Mouse (Mus musculus) central nervous system, embryonic 11.5 days (tissue): ENCODE data around the gene Gm13178. TPM values are rescaled to one million over a fixed set of nuclear protein-coding genes. Genes with fewer than 3 reads are reported as not detected.

Source experiments
- polyA plus RNA-seq: library from polyadenylated mRNA; depleted of rRNA; stranded (reverse); fragments of >200 nt; gene quantifications from 2 replicates; pipeline ENCODE4 v1.2.3, GENCODE M21; 2012; rRNA removed

Gm13178 gene
- polyA plus RNA-seq: not detected in 2 replicates

DNA sequence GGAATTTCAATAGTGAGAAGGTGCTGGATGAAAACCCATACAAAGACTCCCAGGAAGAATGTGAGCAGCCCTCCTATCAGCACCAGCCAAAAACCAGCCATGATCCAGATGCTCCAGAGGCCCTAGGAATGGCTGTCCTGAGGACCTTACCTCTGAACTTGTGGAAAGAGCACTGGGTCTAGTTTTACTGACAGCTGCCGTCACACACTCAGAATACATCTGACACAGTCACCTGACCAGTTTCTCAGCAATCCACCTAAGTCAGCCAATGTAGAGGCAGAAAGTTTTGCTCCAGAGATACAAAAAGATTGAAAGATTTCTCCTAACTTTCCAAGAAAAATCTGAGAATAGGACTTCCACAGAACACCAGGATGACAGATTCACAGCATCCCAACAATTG is at the start of gene Gm13178:
TSS of gene Gm13178 (minus strand) at position 101 of the 400 bp plus-strand sequence.

DNA sequence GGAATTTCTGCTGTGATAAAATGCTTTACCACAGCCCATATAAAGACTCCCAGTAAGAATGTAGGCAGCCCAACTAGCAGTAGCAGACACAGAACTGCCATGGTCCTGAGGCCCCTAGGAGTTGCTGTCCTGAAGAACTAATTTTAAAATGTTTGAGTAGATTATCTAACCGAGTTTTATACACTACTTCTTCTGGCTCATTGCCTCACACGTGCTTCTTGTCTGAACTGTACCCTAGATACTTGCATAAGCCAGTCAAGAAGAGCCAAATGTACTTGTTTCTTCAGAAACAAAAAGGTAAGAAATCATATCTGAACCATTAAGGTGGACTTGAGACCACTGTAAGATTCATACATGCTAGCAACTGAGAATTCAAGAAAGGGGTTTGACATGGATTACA is 34.9 kb downstream of the Gm13178 start, which contains the start of gene Gm436:
TSS of gene Gm436 (minus strand) at position 101 of the 400 bp plus-strand sequence.

Other genes with a start within 250 kb of the Gm13178 start
- not detected in 2 replicates for gene 9430007A20Rik, start 201.6 kb downstream of the Gm13178 start, polyA plus RNA-seq
- gene Gm13124, start 156.3 kb downstream of the Gm13178 start, polyA plus RNA-seq: not detected in 2 replicates
- gene Aadacl4, start 107.7 kb downstream of the Gm13178 start, polyA plus RNA-seq: not detected in 2 replicates
- not detected in 2 replicates for gene Gm436, start 35.0 kb downstream of the Gm13178 start, polyA plus RNA-seq
- not detected in 2 replicates for gene Gm438, start 65.2 kb upstream of the Gm13178 start, polyA plus RNA-seq
- gene Dhrs3, start 171.4 kb upstream of the Gm13178 start, polyA plus RNA-seq: 9.8 and 24.6 TPM in 2 replicates